Mouse (Mus musculus) cerebellum, adult (tissue): ENCODE data around the gene Txnrd2.

ENCODE experiments used
- ATAC-seq: cut with Nextera tagmentation; 2 replicates; pipeline ENCODE4 v1.9.2; 2017; ENCODE audit warnings: mild to moderate bottlenecking, moderate library complexity, mixed read lengths; ENCODE audit not compliant: insufficient number of reproducible peaks, low FRiP score, low TSS enrichment

Txnrd2 gene

DNA sequence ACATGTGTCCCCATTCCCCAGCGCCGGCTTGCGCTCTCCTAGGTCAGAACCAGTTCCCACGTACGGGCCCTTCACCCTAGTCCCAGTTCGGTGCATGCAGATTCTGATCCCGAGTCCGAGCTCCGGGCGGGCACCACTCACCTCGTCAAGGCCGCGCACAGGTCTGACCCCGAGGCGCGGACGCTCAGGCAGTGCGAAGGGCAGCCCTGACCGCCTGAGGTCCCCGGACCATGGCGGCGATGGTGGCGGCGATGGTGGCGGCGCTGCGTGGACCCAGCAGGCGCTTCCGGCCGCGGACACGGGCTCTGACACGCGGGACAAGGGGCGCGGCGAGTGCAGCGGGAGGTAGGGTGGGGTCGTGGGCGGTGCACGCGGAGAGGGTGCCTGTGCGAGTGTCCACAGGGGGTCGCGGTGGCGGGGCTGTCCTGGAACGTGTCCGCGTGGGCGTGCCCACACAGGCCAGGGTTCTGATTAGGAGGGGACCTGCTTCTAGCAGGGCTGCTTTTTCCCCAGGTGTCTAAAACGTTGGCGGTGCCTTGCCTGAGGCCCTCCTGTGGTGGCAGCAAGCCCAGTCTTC is at the start of gene Txnrd2:
Txnrd2 (plus strand) TSS at position 170 of the 577 bp plus-strand sequence.
- ATAC-seq, result peak; percentile 75

DNA sequence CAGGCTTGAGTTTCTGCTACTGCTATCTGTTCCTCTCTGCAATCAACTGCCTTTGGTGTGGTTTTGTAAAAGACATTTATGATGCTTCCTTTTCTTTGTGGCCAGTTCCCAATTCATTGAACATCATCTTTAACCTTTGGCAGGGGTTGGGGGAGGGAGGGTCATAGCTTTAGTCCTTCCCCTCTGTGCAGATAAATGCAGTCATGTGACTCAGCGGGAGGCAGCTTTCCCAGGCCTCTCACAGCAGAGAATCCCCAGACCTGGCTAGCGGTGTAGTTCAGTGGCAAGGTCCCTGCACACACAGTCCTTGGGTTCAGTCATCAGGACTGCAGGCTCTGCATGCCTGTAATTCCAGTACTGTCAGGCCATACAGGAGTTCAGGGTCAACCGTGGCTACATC is 49.0 kb upstream of the Txnrd2 start:
- no peak for ATAC-seq

DNA sequence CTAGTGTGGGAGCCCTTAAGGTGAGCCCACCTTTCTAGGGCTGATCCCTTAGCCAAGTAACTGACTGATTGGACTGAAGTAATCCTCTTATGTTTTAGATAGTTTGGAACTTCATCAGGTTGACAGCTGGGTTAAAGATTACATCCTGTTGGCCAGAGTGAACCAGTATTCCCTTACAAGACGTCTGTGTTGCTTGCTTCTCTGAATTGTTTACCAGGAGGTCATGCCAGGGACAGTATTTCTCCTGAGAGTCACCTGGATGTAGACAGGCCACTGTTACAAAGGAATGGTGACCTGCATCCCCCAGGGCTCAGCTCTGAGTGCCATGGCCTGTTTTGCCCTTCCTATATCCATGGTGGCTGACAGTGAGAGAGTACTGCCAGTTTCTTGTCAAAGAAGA is 47.7 kb upstream of the Txnrd2 start:
- no peak for ATAC-seq

DNA sequence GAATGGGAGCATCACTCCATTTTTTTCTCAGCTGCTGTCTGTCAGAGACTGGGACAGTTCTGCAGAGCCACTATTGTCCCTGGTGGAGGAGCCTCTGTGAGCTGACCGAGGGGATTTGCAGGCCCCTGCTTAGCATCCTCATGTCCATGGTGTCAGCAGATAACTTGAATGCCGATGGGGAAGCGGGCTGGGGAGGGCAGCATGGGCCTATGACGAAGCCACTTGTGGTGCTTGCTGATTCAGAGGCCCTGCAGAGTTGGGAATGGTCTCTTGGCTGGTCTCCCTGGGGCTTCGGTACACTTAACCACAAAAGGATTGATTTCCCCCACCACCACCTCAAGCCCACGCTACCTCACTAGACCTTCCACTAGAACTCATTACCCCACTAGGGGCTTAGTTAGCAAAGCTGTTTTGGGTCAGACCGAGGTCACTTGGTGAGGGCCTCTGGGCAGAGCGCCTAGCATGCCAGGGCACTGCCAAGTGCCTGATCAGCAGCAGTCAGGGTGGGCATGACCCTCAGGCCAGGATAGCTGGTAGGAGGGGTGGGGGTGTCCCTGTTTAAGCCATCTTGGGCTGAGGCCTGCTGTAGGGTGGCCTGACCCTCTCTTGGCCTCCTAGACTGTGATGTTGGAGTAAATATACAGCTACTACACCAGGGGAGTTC is 46.7 kb upstream of the Txnrd2 start:
- ATAC-seq, result no peak

DNA sequence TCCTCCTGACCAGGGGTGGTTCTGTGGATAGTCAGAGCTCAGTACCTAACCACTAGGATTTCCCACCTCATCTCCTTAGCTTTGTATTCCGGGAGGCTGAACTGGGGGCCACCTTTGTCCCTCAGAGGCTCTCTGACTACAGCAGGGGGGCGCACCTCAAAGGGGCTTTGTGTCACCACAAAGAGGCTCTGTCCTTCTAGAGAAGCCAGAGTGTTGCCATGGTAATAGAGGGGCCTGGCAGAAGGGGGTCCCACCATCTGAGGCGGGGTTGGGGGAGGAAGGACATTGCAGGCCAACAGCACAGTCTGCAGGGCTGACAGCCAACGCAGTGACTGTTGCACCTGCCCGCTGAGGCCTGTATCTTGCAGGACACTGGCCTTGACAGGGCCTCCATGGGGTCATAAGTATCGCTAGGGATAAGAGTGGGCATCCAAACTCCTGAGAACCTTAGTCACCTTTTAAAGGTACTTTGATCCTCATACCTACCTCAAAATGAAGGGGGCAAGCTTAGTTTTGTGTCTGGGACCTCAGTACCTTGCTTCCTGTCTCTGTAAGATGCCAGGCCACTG is 45.6 kb upstream of the Txnrd2 start:
- no peak for ATAC-seq

DNA sequence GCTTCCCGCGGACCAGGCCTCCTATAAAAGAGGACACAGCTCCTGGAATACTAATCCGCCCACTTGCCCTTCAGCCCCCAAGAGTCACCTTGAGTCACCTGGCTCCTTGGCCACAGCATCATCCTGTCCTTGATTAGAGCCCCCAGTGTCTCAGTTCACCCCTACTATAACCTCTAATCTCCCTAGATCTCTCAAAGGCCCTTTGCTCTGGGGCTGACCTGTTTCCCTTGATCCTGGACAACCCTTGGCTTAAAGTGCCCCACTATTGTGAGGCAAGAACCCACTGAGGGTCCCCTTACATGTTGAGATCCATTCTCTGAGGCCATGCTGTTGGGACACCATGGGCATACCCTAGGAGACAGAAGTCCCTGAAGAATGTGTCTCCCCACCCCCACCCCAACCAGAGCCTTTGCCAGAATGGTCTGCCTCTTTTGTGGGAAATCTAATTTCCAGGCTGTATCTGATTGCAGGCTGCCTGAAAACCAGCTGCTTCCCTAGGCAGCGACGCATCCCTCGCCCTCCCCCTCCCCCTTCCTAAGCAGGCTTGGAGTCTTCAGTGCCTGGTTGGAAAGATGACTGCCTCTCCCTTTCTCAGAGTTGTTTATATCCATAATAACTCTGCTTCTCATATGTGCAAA is 44.4 kb upstream of the Txnrd2 start:
- no peak for ATAC-seq

DNA sequence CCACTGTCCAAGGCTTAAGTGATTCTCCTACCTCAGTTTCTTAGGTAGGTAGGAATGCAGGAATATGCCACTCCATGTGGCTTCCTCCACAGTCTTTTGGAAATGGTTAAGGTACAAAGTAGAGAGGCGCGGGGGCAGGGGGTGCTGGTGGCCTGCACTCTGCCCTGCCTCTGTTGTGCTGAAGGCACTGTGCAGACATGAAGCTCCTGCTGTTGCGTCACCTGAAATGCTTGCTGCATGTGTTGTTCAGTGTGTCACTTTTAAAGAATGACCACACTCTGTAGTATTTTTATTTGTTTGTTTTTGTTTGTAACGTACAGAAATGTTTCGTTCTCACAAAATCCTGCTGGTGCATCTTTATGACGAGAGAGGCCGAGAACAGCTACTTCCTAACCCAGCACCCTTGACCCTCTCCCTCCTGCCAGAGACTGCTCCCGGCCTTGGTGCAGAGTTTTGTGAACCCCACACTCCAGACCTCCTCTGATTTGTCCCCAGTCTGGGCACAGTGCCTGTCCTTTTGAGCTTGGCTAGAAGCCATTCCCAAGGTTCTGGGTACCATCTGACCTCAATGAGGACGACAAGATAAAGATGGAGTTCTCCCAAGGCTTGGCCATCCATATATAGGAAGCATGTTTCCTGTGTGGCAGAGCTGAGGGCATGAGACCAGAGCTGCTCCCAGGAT is 43.0 kb upstream of the Txnrd2 start:
- ATAC-seq, result 0 out of 2 replicates have a peak, but pooled peaks have one; percentile 15

DNA sequence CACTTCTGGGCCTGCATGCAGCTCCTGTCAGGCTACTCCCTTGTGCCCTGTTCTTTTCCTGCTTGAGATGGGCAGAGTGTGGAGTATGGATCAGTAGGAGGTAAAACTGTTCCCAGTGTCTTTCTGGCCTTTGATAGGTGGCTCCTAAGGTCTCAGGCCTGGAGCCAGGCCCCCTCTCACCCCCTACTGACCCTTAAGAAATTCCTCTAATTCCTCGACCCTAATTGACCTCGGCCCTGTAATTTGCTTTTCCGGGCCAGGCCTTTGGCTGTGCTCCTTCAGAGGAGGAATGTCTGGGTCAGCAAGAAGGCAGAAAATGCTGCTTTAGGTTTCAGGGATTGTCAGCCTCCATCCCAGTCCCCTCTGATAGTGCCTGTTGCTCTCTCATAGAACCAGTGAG is 42.4 kb upstream of the Txnrd2 start:
- no peak for ATAC-seq

DNA sequence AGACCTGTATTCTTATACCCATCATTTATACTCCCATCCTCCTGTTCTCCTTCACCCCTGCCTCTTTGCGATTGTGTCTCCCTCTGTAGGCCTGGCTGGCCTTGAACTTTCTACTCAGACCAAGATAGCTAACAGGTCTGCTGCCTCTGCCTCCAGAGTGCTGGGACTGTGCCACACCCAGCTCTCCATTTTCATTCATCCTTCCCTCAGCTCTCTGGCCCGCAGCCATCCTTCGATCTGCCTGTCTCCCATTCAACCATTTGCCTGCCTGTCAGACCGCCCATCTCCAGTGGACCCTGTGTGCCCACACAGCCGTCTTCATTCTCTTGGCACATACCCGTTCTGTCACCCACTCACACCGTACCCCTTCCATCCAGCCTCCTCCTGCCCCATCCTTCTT is 42.0 kb upstream of the Txnrd2 start:
- no peak for ATAC-seq

DNA sequence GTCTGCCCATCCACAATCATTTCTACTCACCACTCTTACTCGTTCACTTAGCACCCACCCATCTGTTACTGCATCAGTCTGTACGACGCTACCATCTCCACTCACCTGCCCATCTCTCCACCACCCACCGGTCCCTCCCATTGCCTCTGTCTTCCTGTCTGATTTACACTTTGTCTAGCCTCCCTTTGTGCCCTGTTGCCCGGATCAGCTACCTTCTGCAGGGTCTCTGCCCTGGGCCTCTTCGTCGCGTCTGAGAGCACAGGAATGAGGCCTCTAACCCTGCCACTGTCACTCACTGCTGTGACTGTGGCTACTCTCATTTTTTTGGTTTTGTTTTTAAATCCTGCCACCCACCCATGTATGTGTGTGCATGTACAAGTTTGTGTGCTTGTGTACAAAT is 41.5 kb upstream of the Txnrd2 start:
- no peak for ATAC-seq

DNA sequence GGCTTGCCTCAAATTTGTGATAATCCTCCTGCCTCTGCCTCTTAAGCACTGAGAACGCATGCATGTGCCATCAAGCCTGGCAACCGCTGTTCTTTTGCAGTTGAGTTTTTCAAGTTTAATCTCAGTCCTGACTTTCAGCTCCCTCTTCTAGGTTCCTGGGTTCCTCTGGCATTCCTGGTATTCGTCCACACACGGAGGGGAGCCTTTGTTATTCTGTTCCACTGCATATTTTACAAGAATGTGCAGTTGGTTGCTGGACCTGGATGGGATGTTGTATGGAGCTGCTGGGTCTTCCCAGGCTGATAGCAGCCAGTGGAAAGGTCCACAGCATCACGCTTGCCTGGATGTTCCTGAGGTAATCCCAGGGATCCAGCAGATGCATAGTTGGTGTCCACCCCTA is 40.8 kb upstream of the Txnrd2 start:
- no peak for ATAC-seq

DNA sequence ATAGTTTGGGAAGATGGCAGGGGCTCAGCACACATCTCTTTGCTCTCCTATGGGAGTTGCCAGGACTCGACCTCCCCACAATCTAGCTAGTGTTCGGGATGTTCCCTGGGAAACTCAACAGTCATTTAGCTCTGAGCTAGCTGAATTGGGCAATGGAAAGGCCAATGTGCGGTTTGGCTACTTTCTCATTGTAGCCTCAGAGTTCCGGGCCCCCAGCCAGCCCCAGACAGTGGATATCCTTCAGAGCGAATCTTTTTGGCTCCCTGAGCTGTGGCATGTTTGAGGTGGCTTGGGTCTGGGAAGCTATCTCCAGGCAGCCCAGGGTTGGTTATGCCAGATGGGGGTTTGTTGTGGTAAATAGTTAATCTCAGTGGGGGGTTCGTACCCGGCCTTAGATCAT is 39.7 kb upstream of the Txnrd2 start:
- no peak for ATAC-seq

DNA sequence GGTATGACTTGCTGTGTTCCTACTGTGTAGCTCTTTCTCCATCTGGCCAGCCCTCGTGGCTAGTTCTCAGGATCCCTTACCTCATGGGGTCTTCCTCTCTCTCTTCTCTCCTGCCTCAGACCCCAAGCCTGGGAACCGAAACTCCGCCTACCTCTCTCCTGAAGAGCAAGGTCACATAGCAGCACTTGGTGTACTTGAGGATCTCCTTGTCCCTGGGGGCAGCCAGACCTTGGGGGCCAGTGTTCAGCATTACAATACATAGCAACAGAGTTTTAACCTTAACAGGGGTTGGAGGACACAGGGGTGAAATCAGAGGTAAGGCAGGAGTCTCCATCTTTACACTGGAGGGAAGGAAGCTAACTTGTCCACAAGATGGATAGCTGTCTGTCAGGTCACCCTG is 39.2 kb upstream of the Txnrd2 start:
- ATAC-seq, result no peak

DNA sequence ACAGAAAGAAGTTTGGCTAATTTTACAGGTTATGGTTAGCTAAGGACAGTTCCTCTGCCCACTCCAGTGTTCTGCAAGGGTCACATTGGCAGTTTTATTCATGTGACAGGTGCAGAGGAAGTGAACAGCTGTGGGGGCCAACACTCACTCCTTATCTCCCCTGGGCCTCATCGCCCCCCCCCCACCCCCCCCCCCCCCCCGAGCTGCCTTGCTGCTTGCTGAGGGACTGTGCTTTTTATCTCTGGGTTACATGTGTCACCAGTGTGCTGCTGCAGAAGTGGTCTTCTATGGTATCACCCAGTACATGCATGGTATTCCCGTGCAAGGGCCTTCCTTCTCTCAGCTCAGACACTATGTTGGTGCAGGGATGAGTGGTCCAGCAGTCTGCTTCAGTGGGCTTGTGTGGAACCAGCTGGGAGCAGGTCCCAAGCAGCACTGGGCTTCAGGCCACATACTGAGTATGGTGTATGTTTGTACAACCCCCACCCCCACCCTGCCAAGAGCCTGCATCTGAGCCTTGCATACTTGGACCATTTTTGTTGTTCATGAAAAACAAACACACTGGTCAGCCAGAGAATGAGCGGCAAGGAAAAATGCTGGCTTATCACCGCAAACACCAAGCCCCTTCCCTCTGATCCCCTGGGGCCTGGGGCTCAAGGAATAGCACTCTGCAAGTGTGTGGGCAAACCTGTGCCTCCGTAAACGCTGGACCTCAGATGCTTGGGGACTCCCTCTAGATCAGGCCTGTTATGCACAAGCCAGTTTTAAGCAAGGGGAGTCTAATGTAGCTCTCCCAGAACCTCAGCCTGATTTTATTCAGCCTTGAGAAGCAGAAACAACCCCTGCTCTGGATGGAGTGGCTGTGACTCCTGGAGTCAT is 38.2 kb upstream of the Txnrd2 start:
- no peak for ATAC-seq

DNA sequence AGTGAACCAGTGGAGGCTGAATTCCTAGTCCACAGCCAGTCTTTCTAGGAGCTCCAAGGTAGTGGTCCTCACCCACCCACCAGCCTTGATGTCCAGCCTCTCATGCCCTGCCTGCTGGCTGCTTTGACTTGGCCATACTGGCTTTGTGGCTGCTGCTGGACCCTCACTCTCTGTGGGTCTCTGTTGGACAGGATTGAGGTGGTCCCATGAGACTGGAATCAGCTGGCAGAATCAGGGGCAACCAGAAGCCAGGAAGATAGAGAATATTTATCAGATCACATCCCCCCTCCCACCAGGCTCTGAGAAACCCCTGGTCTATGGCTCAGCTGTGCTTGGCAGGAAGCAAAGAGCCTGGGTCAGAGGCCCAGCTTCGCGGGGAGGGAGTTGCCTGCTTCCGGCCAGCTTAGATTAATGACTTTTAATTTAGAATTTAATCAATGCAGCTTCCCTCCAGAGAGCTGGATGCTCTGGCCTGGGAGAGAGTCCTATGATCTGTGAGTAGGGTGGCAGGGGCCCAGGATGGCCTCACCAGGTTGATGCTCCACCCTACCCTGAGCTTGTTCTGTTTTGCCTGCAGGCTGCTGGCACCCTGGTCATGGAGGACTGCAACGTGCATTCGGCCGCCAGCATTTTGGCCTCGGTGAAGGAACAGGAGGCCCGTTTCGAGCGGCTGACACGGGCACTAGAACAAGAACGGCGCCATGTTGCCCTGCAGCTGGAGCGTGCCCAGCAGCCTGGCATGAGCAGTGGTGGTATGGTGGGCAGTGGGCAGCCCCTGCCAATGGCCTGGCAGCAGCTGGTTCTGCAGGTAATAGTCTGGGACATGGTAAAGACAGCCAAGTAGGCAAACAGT is 37.4 kb upstream of the Txnrd2 start:
- no peak for ATAC-seq

DNA sequence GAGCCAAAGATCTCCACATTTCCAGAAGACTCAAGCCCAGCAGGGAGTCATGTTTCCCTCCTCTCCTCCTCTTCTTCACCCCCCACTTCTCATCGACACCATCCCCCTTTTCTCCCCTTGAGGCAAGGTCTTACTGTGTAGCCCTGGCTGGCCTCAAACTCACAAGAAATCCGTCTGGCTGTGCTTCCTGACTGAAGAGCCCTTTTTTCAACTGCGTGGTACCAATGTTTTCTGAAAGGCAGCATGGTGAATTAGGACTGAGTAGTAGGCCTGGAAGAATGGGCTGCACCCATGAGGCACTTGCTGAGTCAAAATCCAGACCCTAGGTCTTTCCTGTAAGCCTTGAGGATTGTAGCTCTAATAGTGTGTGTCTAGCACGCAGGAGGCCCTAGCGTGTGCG is 35.8 kb upstream of the Txnrd2 start:
- ATAC-seq, result no peak

DNA sequence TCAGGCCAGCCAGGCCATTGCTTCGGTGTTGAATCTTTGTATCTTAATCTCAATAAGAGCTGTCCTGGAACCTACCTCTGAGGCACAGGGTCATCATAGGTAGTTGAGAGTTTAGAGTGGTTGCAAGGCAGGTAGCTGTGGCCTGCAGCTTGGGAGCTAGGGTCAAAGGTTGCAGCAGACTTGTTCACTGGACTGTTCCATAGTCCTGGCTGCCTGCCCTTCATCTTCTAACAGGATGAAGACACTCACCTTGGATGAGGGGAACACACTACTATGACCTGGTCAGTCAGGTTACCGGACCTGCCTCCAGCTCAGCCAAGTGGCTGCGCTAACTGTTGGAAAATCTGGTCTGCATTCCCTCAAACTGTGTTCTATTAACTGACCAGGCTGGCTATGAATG is 35.1 kb upstream of the Txnrd2 start:
- ATAC-seq, result no peak

DNA sequence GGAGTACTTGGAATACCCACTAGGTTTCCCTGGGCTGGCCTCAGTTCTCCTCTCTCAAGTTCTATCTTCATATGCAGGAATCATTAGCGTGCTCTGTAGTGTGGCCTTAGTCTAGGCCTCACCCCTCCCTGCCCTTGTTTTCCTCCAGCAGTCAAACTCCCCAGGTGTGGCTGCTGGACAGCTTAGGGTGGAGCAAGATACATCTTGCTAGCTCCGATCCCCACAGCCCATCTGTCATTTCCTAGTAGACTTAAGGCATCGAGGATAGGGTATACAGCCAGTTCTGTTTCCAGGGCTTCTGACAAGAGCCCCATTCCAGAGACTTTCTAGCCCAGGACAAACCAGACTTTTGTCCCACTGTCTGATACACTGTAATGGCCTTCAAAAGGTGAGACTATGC is 34.5 kb upstream of the Txnrd2 start:
- ATAC-seq, result no peak
